Mouse (Mus musculus) liver, embryonic 14.5 days (tissue): ENCODE measurements at regions not wholly inside any gene's neighbourhood (a gene's known extent, or its start where the extent isn't known, plus 50 kb on each side); places are given as distances from the start of the nearest gene placed in this dataset.

Source experiments
- CTCF ChIP-seq: IDR thresholded peaks from 2 replicates; pipeline ENCODE4 v1.5.1; 2016; ENCODE audit warnings: antibody characterized with exemption, low read depth, control low read depth
- EP300 ChIP-seq: IDR thresholded peaks from 2 replicates; pipeline ENCODE4 v1.6.1; 2016; ENCODE audit warnings: antibody characterized with exemption, low read depth

- no peak for TF ChIP-seq CTCF
- TF ChIP-seq EP300 = no peak
Measured at GRCm38 (mm10) chr17:4868446-4868825, 125.7 kb upstream of the Arid1b start.
